Mouse (Mus musculus): ENCODE measurements at regions not wholly inside any gene's neighbourhood (a gene's known extent, or its start where the extent isn't known, plus 50 kb on each side); places are given as distances from the start of the nearest gene placed in this dataset.

DNA sequence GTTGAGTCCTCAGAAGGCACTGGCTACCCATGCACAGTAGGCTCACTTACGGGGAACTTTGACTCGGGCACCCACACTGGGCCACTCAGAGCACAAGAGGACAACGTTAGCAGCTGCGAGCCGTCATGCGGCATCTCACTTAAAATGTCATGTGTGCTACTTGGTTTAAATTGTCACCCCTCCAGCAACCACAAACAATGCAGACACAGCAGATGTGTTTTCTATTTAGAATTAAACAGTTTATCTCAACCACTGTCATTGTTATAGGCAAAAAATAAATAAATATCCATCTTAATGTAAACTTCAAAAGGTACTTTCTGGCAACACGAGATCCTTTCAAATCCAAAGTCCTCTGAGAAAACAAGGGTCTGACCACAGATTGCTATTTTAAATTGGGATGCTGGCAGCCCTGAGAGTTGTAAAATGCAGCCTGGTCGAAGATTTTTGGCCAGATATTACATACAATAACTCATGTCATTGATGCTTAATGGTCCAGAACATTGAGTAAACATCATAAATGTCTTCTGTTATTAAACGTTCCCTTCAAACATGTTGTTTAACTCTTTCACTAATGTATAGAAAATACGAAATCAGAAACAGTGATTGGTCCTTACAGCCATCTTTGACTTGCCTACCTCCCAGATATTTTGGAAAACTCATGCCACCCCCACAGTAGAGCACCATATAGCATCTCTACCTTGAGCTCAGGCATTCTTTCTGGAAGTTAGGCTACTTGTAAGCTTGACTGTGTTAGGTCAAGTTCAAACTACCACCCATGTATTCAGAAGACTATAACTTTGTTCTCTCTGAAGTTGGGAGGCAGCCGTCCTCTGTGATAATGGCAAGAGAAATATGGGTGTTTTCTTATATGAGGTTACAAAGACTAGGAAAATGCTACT, 232.8 kb upstream of the Tcf21 start:
- no peak for DNase-seq (ENCODE audit: low read depth)

DNA sequence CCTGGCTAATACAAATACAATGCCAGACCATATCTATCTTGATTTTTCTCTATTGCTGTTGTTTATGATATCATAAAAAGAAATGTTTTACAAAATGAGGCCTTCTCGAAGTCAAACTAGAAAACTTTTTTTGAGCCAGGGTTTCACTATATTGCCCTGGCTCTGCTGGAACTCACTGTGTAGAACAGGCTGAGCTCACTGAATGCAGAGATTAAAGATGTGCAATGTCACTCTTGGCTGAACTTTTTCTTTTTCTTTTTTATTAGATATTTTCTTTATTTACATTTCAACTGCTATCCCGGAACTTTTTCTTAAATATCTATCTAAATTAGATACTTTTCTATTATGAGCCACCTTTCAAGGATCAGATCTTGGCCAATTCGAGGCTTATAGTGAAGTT, 224.5 kb upstream of the Tcf21 start:
- no peak for DNase-seq (ENCODE audit: low read depth)

- no peak for DNase-seq (ENCODE audit: low read depth)
Measured at GRCm38 (mm10) chr10:23031491-23032126, 211.6 kb upstream of the Tcf21 start.

GRCm38 (mm10) chr10:23027961-23028360, 208.0 kb upstream of the Tcf21 start:
- no peak for DNase-seq (ENCODE audit: low read depth)

DNA sequence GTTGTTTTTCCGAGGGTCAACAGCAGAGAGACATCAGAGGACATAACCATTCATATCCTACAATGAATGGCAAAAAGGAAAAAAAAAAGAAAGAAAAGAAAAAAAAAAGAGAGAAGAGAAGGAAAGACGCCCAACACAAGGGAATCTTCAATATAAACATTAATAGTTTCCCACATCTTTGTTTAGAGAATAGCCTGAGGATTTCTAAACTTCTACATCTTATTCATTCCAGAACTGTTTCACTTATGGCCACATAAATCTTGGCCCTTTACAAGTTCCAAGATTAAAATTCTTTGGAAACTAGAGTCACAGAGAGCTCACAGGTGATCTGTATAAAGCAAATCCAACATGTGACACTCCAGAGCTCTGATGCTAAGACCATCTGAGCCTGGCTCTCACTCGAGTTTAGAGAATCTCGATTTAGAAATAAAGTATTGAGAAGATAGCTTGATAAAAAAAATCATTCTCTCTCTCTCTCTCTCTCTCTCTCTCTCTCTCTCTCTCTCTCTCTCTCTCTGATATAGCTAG, 197.2 kb upstream of the Tcf21 start:
- no peak for DNase-seq (ENCODE audit: low read depth)

DNA sequence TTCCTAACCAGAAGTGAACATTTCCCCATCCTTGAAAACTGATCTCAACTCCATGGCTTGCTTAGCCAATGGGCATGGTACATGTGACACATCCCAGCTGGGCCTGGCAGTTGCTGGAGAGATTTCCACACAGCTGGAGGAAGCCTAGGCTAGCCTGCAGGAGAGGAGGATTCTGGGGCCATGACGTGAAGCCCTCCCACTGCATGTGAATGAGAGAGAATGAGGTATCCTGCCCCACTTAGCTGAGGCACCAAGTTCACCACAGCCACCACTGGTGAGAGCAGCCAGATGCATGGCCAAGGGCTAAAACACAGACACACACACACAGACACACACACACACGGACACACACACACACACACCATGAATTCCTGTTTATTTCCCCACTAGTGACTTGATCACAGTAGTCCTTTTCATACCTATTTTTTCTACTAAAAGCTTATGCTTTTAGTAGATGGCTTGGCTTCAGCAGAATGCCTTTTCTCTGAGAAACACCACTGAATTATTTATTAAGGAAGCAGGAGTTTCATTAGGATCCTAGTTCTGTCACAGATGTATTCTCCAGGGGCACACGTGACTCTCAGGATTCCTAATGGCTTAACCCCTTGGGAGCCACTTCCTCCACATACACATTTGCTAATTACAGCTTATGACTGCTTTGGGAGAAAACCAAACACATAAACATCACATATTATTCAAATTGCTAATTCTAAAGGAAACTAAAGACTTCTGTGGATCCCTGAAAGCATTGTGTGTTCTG, 196.1 kb upstream of the Tcf21 start:
- no peak for DNase-seq (ENCODE audit: low read depth)

- DNase-seq (ENCODE audit: low read depth) = no peak
Measured at GRCm38 (mm10) chr10:23010715-23011114, 190.7 kb upstream of the Tcf21 start.

DNA sequence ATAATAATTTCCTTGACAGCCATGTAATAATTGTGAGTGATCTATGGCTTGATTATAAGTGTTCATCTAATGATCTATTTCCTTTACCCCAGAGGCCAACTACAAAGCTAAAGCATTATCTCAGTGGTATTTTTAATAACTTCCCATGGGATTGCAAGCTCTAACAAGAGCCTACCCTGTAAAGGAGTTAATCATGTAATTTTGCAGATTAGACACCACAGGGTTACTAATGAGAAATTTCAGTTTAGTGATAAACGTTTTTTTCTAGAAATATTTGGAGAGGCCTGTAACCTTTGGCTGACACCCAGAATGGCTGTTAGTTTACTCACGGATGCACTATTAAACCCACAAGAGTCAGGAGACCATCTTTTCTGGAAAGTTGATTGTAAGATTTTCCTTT, 190.2 kb upstream of the Tcf21 start:
- DNase-seq (ENCODE audit: low read depth) = no peak

- no peak for DNase-seq (ENCODE audit: low read depth)
Measured at GRCm38 (mm10) chr10:23004768-23005167, 184.8 kb upstream of the Tcf21 start.

DNA sequence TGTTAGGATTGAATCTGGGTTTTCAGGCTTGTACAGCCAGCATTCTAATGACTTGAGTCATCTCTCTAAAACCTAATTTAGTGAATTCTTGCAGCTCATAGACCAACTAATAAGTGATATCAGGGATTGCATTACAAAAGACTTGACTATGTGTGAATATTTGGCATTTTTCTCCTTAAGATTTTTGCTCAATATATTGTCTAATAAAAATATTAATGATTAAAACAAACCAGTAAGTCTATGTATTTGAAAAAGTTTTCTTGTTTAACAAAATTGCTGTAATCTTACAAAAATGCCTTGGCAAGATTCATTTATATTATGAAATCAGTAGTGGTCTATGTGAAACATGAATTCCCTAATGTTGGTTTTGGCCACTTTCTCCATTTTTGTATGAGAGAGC, 183.7 kb upstream of the Tcf21 start:
- no peak for DNase-seq (ENCODE audit: low read depth)

DNA sequence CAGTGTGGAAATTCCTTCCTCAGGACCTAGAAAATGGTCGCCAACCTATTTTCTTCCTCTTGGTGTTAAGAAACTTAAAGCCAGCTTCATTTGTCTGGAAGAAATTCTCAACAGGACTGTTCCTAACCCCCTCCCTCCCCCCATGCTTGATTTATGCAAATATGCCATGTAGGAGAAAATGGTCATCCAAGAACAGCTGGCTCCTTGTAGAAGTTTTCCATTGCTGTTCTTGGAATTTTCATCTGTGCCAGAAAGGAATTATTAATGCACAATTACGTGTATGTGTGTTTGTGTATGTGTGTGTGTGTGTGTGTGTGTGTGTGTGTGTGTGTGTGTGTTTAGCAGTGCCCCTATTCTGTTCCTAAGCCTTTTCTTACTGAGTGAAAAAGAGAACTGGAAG, 178.6 kb upstream of the Tcf21 start:
- no peak for DNase-seq (ENCODE audit: low read depth)

GRCm38 (mm10) chr10:22997571-22997970, 177.6 kb upstream of the Tcf21 start:
- no peak for DNase-seq (ENCODE audit: low read depth)

DNA sequence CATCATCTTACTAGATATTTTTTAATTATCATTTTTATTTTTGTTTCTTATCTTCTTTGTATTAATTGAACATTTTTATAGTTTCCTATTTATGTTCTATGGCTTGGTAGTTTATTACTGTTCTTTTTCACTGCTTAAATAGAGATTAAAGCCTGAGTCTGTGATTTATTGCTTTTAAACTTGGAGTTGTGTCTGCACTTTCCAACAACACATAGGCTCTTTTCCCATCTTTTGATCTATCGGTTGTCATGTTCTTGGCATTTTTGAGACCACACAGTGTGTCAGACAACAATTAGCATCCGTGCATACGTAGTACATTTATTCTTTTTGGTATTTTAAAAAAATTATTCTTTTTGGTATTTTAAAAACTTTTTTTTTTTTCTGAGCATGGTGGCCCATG, 173.2 kb upstream of the Tcf21 start:
- DNase-seq (ENCODE audit: low read depth) = no peak

- peak; percentile 9 for DNase-seq (ENCODE audit: low read depth)
Measured at GRCm38 (mm10) chr10:22981798-22982197, 161.8 kb upstream of the Tcf21 start.

DNA sequence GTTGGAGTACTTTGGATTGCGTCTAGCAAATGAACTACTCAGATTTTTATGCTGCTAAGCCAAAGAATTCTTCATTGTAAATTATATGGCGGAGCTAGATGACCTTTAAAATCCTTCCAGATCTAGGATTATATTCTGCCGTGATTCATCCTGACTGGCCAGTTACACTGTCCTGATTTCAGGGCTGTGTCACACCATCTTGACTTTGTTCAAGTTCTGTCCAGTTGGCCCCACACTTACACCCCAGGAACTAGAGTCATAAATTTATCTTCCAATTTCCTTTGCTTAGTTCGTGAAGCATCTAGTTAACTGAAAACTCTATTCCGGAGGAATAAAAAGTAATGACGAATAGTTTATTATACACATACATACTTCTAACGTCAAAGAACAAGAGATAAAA, 158.5 kb upstream of the Tcf21 start:
- DNase-seq (ENCODE audit: low read depth) = no peak

DNA sequence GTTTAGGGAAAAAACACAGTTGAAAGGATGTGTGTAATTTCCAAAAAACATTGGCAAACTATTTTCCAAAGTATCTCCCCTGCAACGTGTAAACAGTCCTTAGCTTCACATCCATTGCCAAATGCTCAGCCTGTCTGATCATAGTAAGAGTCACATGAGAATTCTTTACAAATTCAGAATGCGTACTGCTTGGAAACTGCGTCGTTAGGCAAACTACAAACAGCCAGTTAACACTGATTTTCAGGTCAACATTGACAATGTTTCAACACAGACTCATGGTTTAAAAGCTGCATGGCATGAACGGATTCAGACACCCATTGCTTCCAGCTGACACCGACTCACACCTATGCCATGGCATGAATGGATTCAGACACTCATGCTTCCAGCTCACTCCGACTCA, 137.0 kb upstream of the Tcf21 start:
- no peak for DNase-seq (ENCODE audit: low read depth)

DNA sequence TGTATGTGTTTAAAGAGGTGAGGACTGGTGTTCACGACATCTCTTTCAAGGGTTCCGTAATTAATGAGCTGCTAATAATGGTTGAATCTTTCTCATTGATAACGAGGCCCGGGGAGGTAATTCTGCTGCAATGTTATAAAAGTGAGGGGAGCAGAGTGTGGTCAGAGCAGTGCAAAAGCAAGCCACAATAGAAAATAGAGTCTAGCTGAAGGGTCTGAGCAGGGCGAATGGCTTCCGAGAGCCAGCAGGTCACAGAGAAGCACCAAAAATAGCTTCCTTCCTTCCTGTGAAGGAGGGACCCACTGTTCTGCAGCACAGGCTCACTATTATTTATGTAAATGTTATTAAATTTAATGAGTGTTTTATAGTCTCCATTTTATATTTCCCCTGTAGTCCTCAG, 133.3 kb upstream of the Tcf21 start:
- no peak for DNase-seq (ENCODE audit: low read depth)

DNA sequence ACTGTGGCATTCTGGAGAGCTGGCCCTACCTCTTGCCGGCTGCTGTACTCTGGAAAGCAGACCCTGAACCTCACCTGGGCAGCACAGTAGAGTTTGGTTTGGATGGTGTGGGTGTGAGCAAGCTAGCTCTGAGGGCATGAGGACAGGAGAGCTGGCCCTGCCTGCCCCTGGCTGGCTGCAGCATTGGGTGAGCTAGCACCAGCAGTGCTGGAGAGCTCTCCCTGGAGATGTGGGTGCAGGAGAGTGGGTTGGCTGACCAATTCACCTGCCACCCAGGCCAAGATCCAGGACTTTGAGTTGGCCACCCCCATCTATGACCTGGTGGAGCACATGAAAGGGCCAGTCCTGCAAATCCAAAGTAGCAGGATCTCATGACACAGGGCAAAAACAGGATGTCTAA, 124.3 kb upstream of the Tcf21 start:
- DNase-seq (ENCODE audit: low read depth) = no peak

- DNase-seq (ENCODE audit: low read depth) = no peak
Measured at GRCm38 (mm10) chr10:22927977-22928376, 108.0 kb upstream of the Tcf21 start.

- DNase-seq (ENCODE audit: low read depth) = no peak
Measured at GRCm38 (mm10) chr10:22926099-22926498, 106.1 kb upstream of the Tcf21 start.

DNA sequence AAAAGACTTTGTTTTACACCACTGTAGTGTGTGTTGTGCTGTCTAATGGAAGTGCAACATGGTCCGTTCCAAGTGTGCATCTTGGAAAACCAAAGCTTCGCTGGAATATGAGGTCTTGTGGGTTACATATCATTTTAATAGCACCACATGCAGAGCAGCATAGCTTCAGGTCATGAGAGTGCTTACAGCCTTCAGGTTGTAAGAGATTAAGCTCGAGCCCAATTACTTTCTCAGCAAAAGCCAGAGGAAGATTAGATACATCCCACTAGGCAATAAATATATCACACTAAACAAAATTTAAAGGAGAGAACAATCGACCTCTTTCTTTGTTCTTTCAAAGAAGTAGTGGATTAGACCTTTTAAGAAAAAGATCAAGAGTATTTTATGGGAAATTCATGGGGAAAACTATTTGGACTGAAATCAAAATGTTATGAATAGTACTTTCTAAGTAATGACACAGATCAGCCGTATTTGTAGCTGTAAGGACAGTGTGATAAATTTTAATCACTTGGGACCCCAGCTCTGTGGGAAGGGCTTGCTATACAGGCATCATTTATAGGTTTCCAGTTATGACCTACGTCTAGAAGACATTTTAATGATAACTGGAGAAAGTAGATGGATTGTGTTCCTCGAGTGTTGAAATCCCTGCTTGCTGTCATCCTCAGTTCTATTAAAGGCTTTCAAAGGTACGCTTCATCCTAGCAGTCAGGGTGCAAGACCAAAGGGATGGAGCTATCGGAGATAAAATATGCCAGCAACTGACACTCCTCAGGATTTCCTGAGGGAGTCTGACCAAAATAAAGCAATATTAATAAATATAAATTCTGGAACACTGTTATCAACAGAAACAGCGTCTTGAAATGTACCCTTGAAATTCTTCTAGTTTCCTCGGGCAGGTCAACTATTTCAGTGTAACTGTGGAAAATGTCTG, 101.3 kb upstream of the Tcf21 start:
- DNase-seq (ENCODE audit: low read depth) = no peak

DNA sequence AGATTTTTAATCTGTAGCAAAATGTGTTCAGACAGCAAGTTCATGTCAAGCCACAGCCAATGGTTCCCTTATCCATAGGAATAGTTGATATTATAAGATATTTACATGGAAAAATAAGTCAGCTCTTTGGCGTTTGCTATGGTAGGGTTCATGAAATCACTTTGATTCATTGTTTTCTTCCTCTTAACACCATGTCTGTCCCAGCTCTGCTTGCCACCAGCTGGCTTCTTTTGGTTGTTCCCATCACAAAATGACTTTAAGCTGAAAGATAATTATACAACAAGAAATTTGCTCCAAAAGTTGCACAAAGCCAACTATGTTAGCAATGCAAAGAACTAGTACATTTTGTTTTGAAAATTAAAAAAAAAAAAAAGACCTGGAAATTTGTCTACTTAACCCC, 99.9 kb upstream of the Tcf21 start:
- no peak for DNase-seq (ENCODE audit: low read depth)
